Mouse (Mus musculus) G1E (cell line): ENCODE measurements around the gene Gtf2h5. TPM values are rescaled to one million over a fixed set of nuclear protein-coding genes. Genes with fewer than 3 reads are reported as not detected.

Experiments used
- ATAC-seq: 2 replicates; pipeline ENCODE4 v1.8.0; 2016; ENCODE audit warnings: mild to moderate bottlenecking; ENCODE audit not compliant: insufficient number of reproducible peaks, poor library complexity, low FRiP score, severe bottlenecking; ENCODE audit errors: extremely low read depth
- DNase-seq: peaks from one replicate; pipeline ENCODE4 v3.0.0; 2012; ENCODE audit warnings: low spot score
- H3K27me3 ChIP-seq: 2 replicates; pipeline ENCODE4 v1.6.1; 2012; ENCODE audit warnings: mild to moderate bottlenecking, low read length, inconsistent platforms; ENCODE audit not compliant: insufficient read depth
- H3K36me3 ChIP-seq: replicated peaks from 2 replicates; pipeline ENCODE3; 2012; ENCODE audit warnings: mild to moderate bottlenecking, inconsistent platforms
- H3K4me1 ChIP-seq: 2 replicates; pipeline ENCODE4 v1.6.1; 2012; ENCODE audit warnings: low read depth, low read length, inconsistent platforms, mixed read lengths; ENCODE audit not compliant: insufficient read depth
- H3K4me3 ChIP-seq: 2 replicates; pipeline ENCODE4 v1.5.1; 2012; ENCODE audit warnings: low read depth, mild to moderate bottlenecking, inconsistent platforms, low read length, moderate library complexity, mixed read lengths
- H3K9me3 ChIP-seq: replicated peaks from 2 replicates; pipeline ENCODE4 v1.6.1; 2012; ENCODE audit warnings: inconsistent platforms
- CTCF ChIP-seq: IDR thresholded peaks from 2 replicates; pipeline ENCODE4 v1.5.1; 2012; ENCODE audit warnings: low read depth, low read length, inconsistent platforms, mixed read lengths
- GATA1 ChIP-seq: IDR thresholded peaks from 2 replicates; pipeline ENCODE4 v1.6.1; 2012; ENCODE audit warnings: borderline replicate concordance, low read length, inconsistent platforms, mixed read lengths
- GATA2 ChIP-seq: IDR thresholded peaks from 2 replicates; pipeline ENCODE4 v1.6.1; 2012; ENCODE audit warnings: low read depth, low read length, inconsistent platforms, borderline replicate concordance
- POLR2AphosphoS5 ChIP-seq: IDR thresholded peaks from 2 replicates; pipeline ENCODE4 v1.6.1; 2012; ENCODE audit warnings: low read depth, low read length, inconsistent platforms; ENCODE audit not compliant: insufficient replicate concordance
- TAL1 ChIP-seq: conservative IDR thresholded peaks from 2 replicates; pipeline ENCODE4 v1.6.1; 2012; ENCODE audit warnings: low read depth, low read length, inconsistent platforms, mixed read lengths
- polyA plus RNA-seq: library from polyadenylated mRNA; stranded (reverse); fragments of >175 nt; gene quantifications from 2 replicates; pipeline ENCODE4 v1.2.3, GENCODE M21; 2012
- total RNA-seq, 2 experiments: library from RNA; stranded (forward) in 1 of 2; stranded (reverse) in 1 of 2; fragments of 200-1000 nt in 1 of 2; fragments of >200 nt in 1 of 2; fragmentation: Nextera tagmentation in 1 of 2; gene quantifications; 2 replicates each; pipeline ENCODE4 v1.2.3; 2014 to 2017

The Gtf2h5 gene
- total and polyA plus RNA-seq, 3 experiments: 3.5 to 119 (median 51.1) TPM

GRCm38 (mm10) chr17:6054934-6055355 lies 24.6 kb upstream of the Gtf2h5 start:
- TF ChIP-seq GATA2 (no peak), POLR2AphosphoS5 (no peak), GATA1 (no peak), TAL1 (no peak), CTCF (no peak; the same call in 1 of the 2 replicates)
- Histone ChIP-seq H3K4me3 (no peak overlapping the region), H3K36me3 (peaks cover 65% of the 10 kb centered on the region), H3K4me1 (no peaks in the 10 kb centered on the region), H3K27me3 (no peaks in the 10 kb centered on the region), H3K9me3 (no peaks in the 10 kb centered on the region)
- DNase-seq: peak; percentile 13
- no peak for ATAC-seq

DNA sequence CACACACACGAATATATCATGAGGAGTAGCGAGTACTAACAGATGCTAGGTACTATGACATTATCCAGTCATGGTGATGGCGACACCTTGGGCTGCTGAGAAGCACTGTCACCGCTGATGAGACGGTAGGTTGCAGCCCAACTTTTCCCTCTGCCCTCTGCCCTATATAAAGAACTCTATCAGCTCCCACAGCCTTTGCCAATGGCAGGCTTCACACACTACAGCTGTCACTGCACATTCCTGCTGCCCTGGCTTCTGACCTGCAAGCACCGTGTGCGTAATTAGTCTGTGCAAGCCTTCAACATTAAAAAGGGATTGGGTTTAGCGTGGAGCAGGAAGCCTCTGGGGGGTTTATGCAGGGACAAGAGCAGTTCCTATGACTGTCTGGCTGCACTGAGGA lies 16.8 kb upstream of the Gtf2h5 start:
- no peak overlapping the region for H3K4me3 ChIP-seq
- H3K4me1 ChIP-seq: no peaks in the 10 kb centered on the region
- no peak for DNase-seq
- no peak for ATAC-seq
- H3K27me3 ChIP-seq: no peaks in the 10 kb centered on the region
- H3K9me3 ChIP-seq: no peaks in the 10 kb centered on the region
- peaks cover 72% of the 10 kb centered on the region for H3K36me3 ChIP-seq
- TF ChIP-seq CTCF: no peak
- no peak for TF ChIP-seq GATA1
- TF ChIP-seq TAL1: no peak

GRCm38 (mm10) chr17:6063532-6063931 lies 16.1 kb upstream of the Gtf2h5 start:
- ATAC-seq (no peak), DNase-seq (no peak)
- TF ChIP-seq GATA1: no peak
- no peak for TF ChIP-seq CTCF
- no peak for TF ChIP-seq GATA2
- no peak for TF ChIP-seq TAL1
- TF ChIP-seq POLR2AphosphoS5: no peak
- Histone ChIP-seq H3K4me3 (no peak overlapping the region), H3K36me3 (peaks cover 71% of the 10 kb centered on the region), H3K9me3 (no peaks in the 10 kb centered on the region), H3K27me3 (no peaks in the 10 kb centered on the region), H3K4me1 (no peaks in the 10 kb centered on the region)

DNA sequence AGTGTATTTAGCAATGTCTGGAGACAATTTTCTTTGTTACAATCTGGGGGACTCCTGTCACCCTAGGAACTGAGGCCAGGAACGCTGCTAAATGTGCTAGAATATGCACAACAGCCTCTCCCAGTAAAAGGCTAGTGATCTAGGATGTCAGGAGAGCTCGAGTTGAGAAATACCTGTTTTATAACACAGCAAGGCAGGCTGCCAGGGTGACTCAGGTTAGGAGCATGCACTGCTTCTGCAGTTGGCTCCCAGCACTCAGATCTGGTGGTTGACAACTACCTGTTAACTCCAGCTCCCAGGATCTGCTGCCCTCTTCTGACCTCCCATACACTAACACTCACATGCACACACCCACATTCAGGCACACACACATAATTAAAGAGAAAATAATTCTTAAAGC lies 13.6 kb upstream of the Gtf2h5 start:
- Histone ChIP-seq H3K36me3 (peaks cover 73% of the 10 kb centered on the region), H3K9me3 (no peaks in the 10 kb centered on the region), H3K27me3 (no peaks in the 10 kb centered on the region), H3K4me3 (no peak overlapping the region), H3K4me1 (no peaks in the 10 kb centered on the region)
- no peak for ATAC-seq
- TF ChIP-seq POLR2AphosphoS5 (no peak), TAL1 (no peak)
- DNase-seq: no peak

DNA sequence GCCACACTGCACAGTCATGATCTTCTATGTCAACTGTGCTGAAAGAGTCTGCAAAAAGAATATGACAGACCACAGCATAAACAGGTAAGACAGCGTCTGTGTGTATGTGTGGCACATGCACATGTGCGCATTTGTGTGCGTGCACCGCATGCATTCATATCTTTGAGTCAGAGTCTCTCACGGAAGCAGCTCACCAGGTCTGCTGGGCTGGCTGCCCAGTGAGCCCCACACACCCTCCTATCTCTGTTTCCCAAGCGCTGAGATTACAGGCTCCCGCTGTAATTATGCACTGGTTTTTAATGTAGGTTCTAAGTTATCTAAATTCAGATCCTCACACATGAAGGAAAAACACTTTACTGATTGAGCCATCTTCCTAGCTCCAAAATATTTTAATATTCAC lies 12.0 kb upstream of the Gtf2h5 start:
- Histone ChIP-seq H3K9me3 (no peaks in the 10 kb centered on the region), H3K4me3 (no peak overlapping the region), H3K27me3 (no peaks in the 10 kb centered on the region), H3K36me3 (peaks cover 83% of the 10 kb centered on the region), H3K4me1 (no peaks in the 10 kb centered on the region)
- TF ChIP-seq GATA1 (no peak), GATA2 (no peak), POLR2AphosphoS5 (no peak), TAL1 (no peak), CTCF (no peak)
- ATAC-seq (no peak), DNase-seq (no peak)

DNA sequence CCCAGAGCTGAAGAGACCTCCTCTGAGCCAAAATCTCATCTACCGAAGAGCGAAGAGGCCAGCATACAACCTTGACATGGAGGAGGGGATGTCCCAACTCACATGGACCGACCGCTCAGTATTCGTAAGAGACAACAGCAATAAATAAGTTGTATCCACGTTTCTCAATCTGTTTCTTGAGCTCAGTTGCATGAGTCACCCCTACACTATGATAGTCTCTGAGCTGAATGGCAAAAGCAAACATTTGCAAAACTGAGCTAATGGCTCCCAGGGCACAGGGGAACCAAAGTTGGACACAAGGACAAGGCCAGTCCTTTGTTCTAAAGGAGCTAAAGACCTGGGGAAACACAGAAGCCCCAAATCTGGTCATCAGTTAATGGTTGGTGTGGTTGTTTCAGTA lies 9.7 kb upstream of the Gtf2h5 start:
- no peak overlapping the region for H3K4me3 ChIP-seq
- H3K9me3 ChIP-seq: no peaks in the 10 kb centered on the region
- no peaks in the 10 kb centered on the region for H3K27me3 ChIP-seq
- ATAC-seq: no peak
- TF ChIP-seq POLR2AphosphoS5 (no peak), TAL1 (no peak), GATA2 (no peak), CTCF (no peak)
- peaks cover 81% of the 10 kb centered on the region for H3K36me3 ChIP-seq
- H3K4me1 ChIP-seq: no peaks in the 10 kb centered on the region
- no peak for DNase-seq

DNA sequence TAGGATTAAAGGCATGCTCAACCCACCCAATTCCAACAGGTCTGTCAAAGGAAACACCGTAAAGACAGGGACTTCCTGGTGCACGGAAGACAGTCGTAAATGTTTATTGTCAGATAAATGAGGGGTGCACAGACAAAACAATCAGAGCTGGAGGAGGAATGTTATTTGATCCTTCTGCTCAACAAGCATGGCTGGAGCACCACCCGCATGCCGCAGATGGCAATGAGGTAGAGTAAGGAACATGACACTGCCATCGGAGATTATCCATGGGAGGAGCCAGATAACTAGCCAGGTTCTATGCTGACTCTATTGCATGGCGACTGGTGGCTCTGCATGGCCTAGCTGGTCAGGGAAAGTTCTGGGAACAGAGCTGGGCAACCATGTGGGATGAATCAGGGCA lies 6.2 kb upstream of the Gtf2h5 start:
- no peak for DNase-seq
- Histone ChIP-seq H3K4me3 (no peak overlapping the region), H3K27me3 (no peaks in the 10 kb centered on the region), H3K4me1 (peaks cover 7% of the 10 kb centered on the region), H3K36me3 (peaks cover 73% of the 10 kb centered on the region), H3K9me3 (no peaks in the 10 kb centered on the region)
- no peak for ATAC-seq
- no peak for TF ChIP-seq GATA1
- no peak for TF ChIP-seq TAL1
- no peak for TF ChIP-seq GATA2
- no peak for TF ChIP-seq POLR2AphosphoS5
- TF ChIP-seq CTCF: no peak
